Mouse (Mus musculus) heart, embryonic 16.5 days (tissue): ENCODE measurements around the gene Msn. TPM values are rescaled to one million over a fixed set of nuclear protein-coding genes. Genes with fewer than 3 reads are reported as not detected.

Experiments
- ATAC-seq: fragments of 200-750 bp; cut with Nextera tagmentation; replicated peaks from 2 replicates; pipeline ENCODE4 v1.8.0; 2017; ENCODE audit warnings: moderate number of reproducible peaks; ENCODE audit not compliant: insufficient read depth, low FRiP score; ENCODE audit errors: extremely low read depth
- H3K27ac ChIP-seq: fragments of 300-500 bp; sonication (generic); 2 replicates; pipeline ENCODE4 v1.5.1; 2014; ENCODE audit warnings: mild to moderate bottlenecking, low read length, control low read depth, moderate library complexity
- H3K27me3 ChIP-seq: fragments of 300-500 bp; sonication (generic); 2 replicates; pipeline ENCODE4 v1.6.1; 2014; ENCODE audit warnings: low read length, mixed read lengths; ENCODE audit not compliant: control insufficient read depth, insufficient read depth
- H3K36me3 ChIP-seq: fragments of 300-500 bp; sonication (generic); 2 replicates; pipeline ENCODE4 v1.6.1; 2014; ENCODE audit not compliant: control insufficient read depth, insufficient read depth
- H3K4me1 ChIP-seq: fragments of 300-500 bp; sonication (generic); 2 replicates; pipeline ENCODE4 v1.6.1; 2014; ENCODE audit warnings: low read length, mixed read lengths; ENCODE audit not compliant: control insufficient read depth, insufficient read depth
- H3K4me2 ChIP-seq: fragments of 300-500 bp; sonication (generic); 2 replicates; pipeline ENCODE4 v1.6.1; 2014; ENCODE audit warnings: low read depth, mild to moderate bottlenecking, control low read depth, low read length
- H3K4me3 ChIP-seq: fragments of 300-500 bp; sonication (generic); 2 replicates; pipeline ENCODE4 v1.5.1; 2014; ENCODE audit warnings: mild to moderate bottlenecking, control low read depth, low read length
- H3K9ac ChIP-seq: fragments of 300-500 bp; sonication (generic); 2 replicates; pipeline ENCODE4 v1.6.1; 2014; ENCODE audit warnings: low read length, control low read depth
- H3K9me3 ChIP-seq: fragments of 300-500 bp; sonication (generic); replicated peaks from 2 replicates; pipeline ENCODE4 v1.6.1; 2016; ENCODE audit warnings: low read length; ENCODE audit not compliant: control insufficient read depth
- WGBS: fragments of 180-500 bp; shearing (Covaris S2); extraction: QIAGEN DNeasy Blood & Tissue Kit; methylation state at CpG from one replicate; pipeline ENCODE4 v1.1.7; 2014; 5-methylcytosine and 5-hydroxymethylcytosine counted together
- polyA plus RNA-seq: library from polyadenylated mRNA; unstranded; fragments of >200 nt; fragmentation: Nextera tagmentation; extraction: Ambion mirVana; gene quantifications from 2 replicates; pipeline ENCODE4 v1.2.1, GENCODE M21; 2015

Msn gene
- 192 and 203 TPM in 2 replicates for polyA plus RNA-seq

DNA sequence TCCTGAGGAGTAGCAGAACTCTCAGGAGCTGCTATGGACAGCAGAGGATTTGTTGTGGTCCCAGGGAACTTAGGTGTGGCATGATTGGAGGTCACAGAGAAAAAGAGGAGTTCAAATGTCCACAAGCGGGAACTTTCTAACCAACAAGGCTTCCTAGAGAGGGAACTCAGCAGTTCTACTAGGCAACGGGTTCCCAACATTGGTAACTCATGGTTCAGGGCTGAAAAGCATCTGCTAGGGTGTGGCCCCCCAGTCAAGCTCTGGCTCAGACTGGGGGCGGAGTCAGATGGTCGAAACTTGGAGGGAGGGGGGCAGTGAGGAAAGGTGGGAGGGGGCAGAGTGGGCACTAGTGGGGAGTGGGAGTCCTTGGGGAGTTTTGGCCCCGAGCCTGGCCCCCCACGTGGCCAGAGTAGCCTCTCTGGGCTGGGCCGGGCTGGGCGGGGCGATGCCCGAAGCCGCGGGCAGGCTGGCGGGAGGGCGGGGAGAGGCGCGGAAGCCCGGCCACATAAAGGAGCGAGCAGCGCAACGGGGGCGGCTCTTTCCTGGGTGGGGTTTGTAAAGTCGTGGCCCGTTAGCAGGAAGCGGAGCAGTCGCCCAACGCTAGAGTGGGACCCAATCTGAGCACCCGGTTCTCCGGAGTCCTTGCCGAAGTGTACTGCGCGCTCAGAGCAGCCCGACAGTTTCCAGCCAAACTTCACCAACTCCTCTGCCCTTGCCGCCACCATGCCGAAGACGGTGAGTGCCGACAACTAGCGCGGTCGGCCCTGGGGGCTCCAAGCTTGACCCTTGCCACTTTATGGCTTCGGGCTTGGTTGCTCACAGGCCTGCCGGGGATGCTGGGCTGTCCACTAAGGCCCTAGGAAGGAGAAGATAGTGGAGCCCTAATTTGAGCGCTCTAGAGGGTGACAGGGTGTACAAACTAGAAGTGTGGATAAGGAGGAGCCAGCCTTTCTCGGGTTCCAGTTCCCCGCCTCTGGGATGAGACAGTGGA is at the start of gene Msn:
Gene Msn, plus strand, starts transcription at position 534 of the 991 bp plus-strand sequence.
- peak within 1 kb of the TSS; percentile 90 for H3K27ac ChIP-seq
- H3K4me2 ChIP-seq, result peak within 1 kb of the TSS; percentile 66
- no peaks in the 10 kb centered on the region for H3K9me3 ChIP-seq
- peaks cover 5% of the 10 kb centered on the region for H3K4me1 ChIP-seq
- 12% methylated on average over 41 of the region's 44 CpGs for WGBS
- no peaks in the 10 kb centered on the region for H3K27me3 ChIP-seq
- no peaks in the 10 kb centered on the region for H3K36me3 ChIP-seq
- peak within 1 kb of the TSS; percentile 88 for H3K9ac ChIP-seq
- peak; percentile 83 for ATAC-seq
- H3K4me3 ChIP-seq, result peak within 1 kb of the TSS; percentile 83

DNA sequence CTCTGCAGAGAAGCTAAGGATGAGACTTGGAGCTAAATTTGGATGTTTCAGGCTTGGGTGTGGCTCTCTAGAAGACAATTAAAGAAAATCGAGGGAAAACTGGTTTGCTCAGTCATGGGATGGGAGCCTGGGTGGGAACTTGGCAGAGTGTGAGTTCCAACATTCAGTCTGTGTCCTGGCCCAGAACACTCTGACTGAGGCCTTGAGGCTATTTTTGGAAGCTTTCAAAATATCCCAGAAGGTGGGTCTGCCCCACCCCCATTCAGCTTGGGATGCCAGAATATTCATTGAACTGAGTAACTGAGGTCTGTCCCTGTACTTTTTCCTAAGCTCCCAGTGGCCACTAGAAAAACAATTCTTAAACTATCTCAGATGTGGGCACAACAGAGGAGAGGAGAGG is 43.0 kb upstream of the Msn start:
- 21% methylated on average over 1 of the region's 1 CpGs for WGBS
- ATAC-seq, result peak; percentile 79
- H3K9ac ChIP-seq, result no peak overlapping the region

DNA sequence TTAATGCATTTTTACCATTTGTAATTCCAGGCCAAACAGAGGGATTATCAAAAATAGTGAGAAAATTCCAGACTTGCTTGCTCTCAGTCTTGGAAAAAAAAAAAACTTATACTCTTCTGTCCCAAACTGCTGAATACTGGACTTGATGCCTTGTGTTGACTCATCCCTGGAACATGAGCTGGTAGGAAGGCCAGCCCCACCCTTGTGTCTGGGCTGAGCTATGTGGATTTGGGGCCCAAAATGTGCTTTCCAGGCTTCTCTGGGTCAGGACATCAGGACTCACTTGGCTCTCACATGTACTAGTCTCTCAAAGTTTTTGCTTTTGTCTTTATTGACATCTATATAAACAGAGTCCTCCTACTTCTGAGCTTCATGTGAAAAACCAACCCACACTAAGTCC is 18.1 kb upstream of the Msn start:
- ATAC-seq, result no peak
- H3K36me3 ChIP-seq, result no peaks in the 10 kb centered on the region
- no peak overlapping the region for H3K27ac ChIP-seq
- H3K9me3 ChIP-seq, result no peaks in the 10 kb centered on the region
- no peaks in the 10 kb centered on the region for H3K27me3 ChIP-seq
- H3K9ac ChIP-seq, result no peak overlapping the region
- H3K4me1 ChIP-seq, result no peaks in the 10 kb centered on the region
- no peak overlapping the region for H3K4me2 ChIP-seq
- no peak overlapping the region for H3K4me3 ChIP-seq

More for the DNA sequence above, 43.0 kb upstream of the Msn start:
- Histone ChIP-seq H3K4me2 (no peak overlapping the region), H3K27ac (peak overlapping the region; percentile 46), H3K4me3 (no peak overlapping the region), H3K27me3 (no peaks in the 10 kb centered on the region), H3K36me3 (no peaks in the 10 kb centered on the region), H3K4me1 (no peaks in the 10 kb centered on the region), H3K9me3 (no peaks in the 10 kb centered on the region)

DNA sequence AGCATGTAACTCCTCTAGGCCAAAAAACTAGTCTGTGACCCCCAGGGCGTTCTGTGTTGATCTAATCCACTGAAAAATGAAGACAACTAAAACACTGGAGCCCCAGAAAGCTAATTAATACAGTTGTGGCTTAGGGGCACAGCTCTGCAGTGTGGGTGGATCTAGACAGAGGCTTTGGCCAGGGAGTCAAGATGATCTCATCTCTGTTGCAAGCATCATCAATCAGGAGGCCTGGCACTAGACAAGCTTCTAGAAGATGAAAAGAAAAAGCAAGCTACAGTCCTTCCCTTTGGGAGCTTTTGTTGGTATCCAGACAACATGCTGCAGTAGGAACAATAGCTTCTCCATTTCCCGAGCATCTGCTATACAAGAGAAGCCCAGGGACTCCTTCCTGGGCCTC is 9.6 kb upstream of the Msn start:
- H3K27me3 ChIP-seq, result no peaks in the 10 kb centered on the region
- no peak for ATAC-seq
- H3K27ac ChIP-seq, result no peak overlapping the region
- no peak overlapping the region for H3K4me2 ChIP-seq
- no peak overlapping the region for H3K9ac ChIP-seq
- 43% methylated on average over 2 of the region's 2 CpGs for WGBS
- H3K36me3 ChIP-seq, result no peaks in the 10 kb centered on the region
- no peaks in the 10 kb centered on the region for H3K9me3 ChIP-seq
- no peak overlapping the region for H3K4me3 ChIP-seq
- no peaks in the 10 kb centered on the region for H3K4me1 ChIP-seq

DNA sequence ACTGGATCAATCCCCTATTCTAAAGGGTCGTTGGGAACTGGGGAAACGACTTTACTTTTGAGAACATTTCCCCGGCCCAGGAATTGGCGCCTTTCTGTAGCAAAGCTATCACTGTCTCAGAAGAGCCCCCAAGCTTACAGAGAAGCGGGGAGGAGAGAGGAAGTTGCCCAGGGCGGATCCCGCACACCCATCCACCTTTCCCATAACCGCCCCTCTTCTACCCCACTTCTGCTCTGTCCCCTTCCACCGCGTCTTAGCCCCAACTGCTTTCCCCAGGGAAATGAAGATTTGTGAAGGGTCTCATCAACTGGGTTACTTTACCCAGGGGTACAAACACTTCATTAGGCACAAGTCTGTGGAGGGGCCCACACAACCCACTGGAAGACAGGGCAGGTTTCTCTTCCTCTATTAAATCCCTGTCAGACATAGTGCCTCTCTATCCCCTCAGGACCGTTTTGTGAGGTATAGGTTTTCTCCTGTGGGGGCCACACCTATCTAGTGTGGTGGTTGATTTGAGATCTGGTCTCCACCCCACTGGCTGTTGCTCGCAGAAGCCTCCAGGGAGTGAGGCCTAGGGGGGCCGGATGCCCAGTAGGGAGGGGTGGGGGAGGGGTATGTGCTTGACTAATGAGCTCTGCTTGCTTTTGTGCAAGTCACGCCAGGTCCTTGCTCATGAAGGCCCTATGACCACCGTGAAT is 820 bp downstream of the Msn start:
- peak overlapping the region; percentile 90 for H3K27ac ChIP-seq
- ATAC-seq, result peak; percentile 63
- WGBS, result 12% methylated on average over 15 of the region's 15 CpGs
- H3K4me2 ChIP-seq, result peak overlapping the region; percentile 66
- H3K27me3 ChIP-seq, result no peaks in the 10 kb centered on the region
- peaks cover 5% of the 10 kb centered on the region for H3K4me1 ChIP-seq
- no peaks in the 10 kb centered on the region for H3K36me3 ChIP-seq
- no peaks in the 10 kb centered on the region for H3K9me3 ChIP-seq
- peak overlapping the region; percentile 88 for H3K9ac ChIP-seq
- peak overlapping the region; percentile 83 for H3K4me3 ChIP-seq

DNA sequence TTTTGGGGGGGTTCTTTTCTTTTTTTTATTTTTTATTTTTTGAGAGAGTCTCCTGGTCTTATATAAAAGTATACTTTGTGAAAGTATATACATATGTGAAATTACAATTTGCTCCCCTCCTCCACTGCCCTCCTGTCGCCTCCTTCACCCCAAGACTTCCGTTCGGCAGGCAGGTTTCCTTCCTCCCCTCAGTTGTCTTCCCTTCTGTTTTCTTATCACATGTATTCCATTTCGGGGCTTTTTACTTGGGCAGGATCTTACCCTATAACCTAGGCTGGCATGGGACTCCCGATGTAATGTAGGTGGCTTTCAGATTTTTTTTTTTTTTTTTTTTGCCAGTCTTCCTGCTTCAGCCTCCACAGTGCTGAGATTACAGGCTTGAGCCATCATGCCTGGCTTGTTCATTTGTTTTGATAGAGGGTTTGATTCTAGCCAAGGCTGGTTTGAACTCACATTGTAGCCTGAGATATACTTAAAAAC is 1.7 kb downstream of the Msn start:
- WGBS, result 28% methylated on average over 5 of the region's 5 CpGs
- Histone ChIP-seq H3K9ac (peak overlapping the region; percentile 88), H3K36me3 (no peaks in the 10 kb centered on the region), H3K27me3 (no peaks in the 10 kb centered on the region), H3K27ac (peak overlapping the region; percentile 90), H3K9me3 (no peaks in the 10 kb centered on the region), H3K4me3 (peak overlapping the region; percentile 83), H3K4me1 (peaks cover 5% of the 10 kb centered on the region), H3K4me2 (peak overlapping the region; percentile 66)
- ATAC-seq, result no peak

DNA sequence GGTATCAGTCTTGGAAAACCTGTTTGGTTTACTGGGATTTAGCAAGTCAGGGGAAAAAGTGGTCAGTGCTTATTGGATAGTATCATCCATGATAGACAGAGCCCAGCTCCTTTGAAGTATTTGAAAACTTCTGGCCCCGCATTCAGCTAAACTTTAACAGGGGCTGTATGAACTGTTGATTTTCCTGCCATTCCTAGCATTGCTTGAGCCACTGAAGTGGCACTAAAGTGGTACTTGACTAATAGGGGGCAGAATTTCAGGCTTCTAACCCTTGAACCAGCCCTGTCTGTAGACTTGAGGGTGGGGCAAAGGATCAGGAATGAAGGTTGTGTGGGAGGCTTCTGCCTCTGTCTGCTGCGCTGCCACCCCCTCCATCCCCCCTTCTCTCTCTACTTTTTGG is 3.2 kb downstream of the Msn start:
- no peak overlapping the region for H3K27ac ChIP-seq

DNA sequence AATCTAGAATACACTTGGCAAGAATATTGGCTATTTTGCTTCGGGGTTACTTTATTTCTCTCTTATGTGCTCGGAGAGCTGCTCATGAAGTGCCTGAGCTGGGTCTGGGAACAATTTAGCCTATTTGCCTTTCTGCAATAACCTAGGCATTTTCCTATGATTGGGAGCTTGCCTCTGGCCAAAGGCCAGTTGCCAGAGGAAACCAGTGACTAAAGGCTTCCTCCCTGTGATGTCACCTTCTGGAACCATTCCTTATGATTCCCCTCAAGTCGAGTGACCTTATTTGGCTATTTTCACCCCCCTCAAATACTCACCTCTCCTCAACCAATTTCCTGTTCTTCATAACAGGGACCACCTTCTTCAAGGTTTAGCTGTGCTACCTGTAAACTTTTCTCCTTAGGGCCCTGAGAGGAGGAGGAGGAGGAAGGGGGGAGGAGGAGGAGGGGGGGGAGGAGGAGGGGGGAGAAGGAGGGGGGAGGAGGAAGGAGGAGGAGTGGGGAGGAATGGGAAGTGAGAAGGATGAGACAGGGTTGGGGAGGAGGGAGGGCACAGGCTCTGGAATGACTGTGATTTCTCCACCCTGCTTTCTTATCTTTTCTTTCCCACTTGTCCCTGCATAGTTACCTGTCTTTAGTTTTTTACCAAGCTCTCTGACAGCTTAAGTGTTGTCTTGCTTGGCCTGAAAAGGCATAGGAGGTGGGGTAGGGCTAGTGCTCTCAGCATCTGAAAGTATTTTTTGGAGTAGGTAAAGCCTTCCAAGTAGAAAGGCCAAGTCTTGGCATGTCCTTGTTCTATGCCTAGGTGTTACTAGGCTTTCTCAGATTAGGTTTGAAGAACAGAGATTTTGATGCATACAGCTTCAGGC is 11.8 kb downstream of the Msn start:
- no peaks in the 10 kb centered on the region for H3K9me3 ChIP-seq
- H3K4me1 ChIP-seq, result peaks cover 2% of the 10 kb centered on the region; the same call in 1 of the 2 replicates
- ATAC-seq, result peak; percentile 23; the same call in 1 of the 2 replicates
- no peak overlapping the region for H3K9ac ChIP-seq
- no peaks in the 10 kb centered on the region for H3K27me3 ChIP-seq
- H3K27ac ChIP-seq, result peak overlapping the region; percentile 45
- H3K4me2 ChIP-seq, result no peak overlapping the region
- H3K4me3 ChIP-seq, result no peak overlapping the region
- H3K36me3 ChIP-seq, result no peaks in the 10 kb centered on the region
- 45% methylated on average over 3 of the region's 3 CpGs for WGBS

More for the DNA sequence above, 3.2 kb downstream of the Msn start:
- Histone ChIP-seq H3K9me3 (no peaks in the 10 kb centered on the region), H3K4me1 (peaks cover 5% of the 10 kb centered on the region), H3K27me3 (no peaks in the 10 kb centered on the region), H3K9ac (no peak overlapping the region), H3K4me2 (peak overlapping the region; percentile 49), H3K4me3 (peak overlapping the region; percentile 21), H3K36me3 (no peaks in the 10 kb centered on the region)
- 30% methylated on average over 2 of the region's 2 CpGs for WGBS
- ATAC-seq, result no peak
